Mouse (Mus musculus) hindbrain, embryonic 15.5 days (tissue): Measurements from ENCODE around the gene Dscam. TPM values are rescaled to one million over a fixed set of nuclear protein-coding genes. Genes with fewer than 3 reads are reported as not detected.
A peak's percentile ranks its signal among the peaks of the same experiment; 100 is the strongest.

Experiments used
- ATAC-seq: fragments of 200-750 bp; cut with Nextera tagmentation; 2 replicates; pipeline ENCODE4 v1.8.0; 2017; ENCODE audit warnings: low read depth, moderate number of reproducible peaks, moderate TSS enrichment; ENCODE audit not compliant: low FRiP score
- H3K27ac ChIP-seq: fragments of 300-500 bp; sonication (generic); replicated peaks from 2 replicates; pipeline ENCODE4 v1.5.1; 2015; ENCODE audit warnings: mild to moderate bottlenecking, inconsistent platforms
- H3K27me3 ChIP-seq: fragments of 300-500 bp; sonication (generic); 2 replicates; pipeline ENCODE4 v1.6.1; 2015; ENCODE audit warnings: control low read depth, inconsistent platforms
- H3K36me3 ChIP-seq: fragments of 300-500 bp; sonication (generic); 2 replicates; pipeline ENCODE4 v1.6.1; 2015; ENCODE audit warnings: control low read depth, inconsistent platforms
- H3K4me1 ChIP-seq: fragments of 300-500 bp; sonication (generic); replicated peaks from 2 replicates; pipeline ENCODE4 v1.6.1; 2015; ENCODE audit warnings: control low read depth, inconsistent platforms
- H3K4me2 ChIP-seq: fragments of 300-500 bp; sonication (generic); 2 replicates; pipeline ENCODE4 v1.6.1; 2015; ENCODE audit warnings: moderate library complexity, mild to moderate bottlenecking, inconsistent platforms
- H3K4me3 ChIP-seq: fragments of 300-500 bp; sonication (generic); 2 replicates; pipeline ENCODE4 v1.5.1; 2015; ENCODE audit warnings: mild to moderate bottlenecking, inconsistent platforms
- H3K9ac ChIP-seq: fragments of 300-500 bp; sonication (generic); 2 replicates; pipeline ENCODE4 v1.6.1; 2015; ENCODE audit warnings: inconsistent platforms
- H3K9me3 ChIP-seq: fragments of 300-500 bp; sonication (generic); 2 replicates; pipeline ENCODE4 v1.6.1; 2016; ENCODE audit warnings: control low read depth, inconsistent platforms
- WGBS: fragments of 180-500 bp; shearing (Covaris S2); methylation state at CpG from one replicate; pipeline ENCODE4 v1.1.7; 2015; 5-methylcytosine and 5-hydroxymethylcytosine counted together
- polyA plus RNA-seq: library from polyadenylated mRNA; unstranded; fragments of >200 nt; fragmentation: Nextera tagmentation; extraction: Ambion mirVana; gene quantifications from 2 replicates; pipeline ENCODE4 v1.2.1, GENCODE M21; 2015

The Dscam gene
- polyA plus RNA-seq, 1 experiment from 2014 or later = 15.1 TPM

DNA sequence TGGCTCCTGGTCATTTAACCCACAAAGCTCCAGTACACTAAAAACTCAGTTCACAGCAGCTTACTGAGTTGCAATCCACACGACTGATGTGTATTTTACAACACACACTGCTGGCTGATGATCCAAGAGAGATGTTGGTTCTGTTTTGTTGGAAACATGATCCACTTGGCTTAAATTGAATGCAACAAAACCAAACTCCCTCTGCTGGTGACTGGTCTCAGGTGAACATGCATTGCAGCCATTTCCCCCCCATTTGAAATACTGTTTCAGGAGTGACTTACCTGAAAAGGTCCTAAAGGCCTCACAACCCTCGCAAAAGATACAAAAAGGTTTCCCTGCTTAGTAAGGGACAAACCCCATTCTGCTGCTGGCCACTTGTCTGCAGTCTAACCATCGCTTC lies 156.2 kb downstream of the Dscam start:
- Histone ChIP-seq H3K36me3 (no peaks in the 10 kb centered on the region), H3K27me3 (no peaks in the 10 kb centered on the region), H3K4me3 (no peak overlapping the region), H3K9ac (no peak overlapping the region), H3K4me2 (no peak overlapping the region), H3K4me1 (peaks cover 22% of the 10 kb centered on the region), H3K9me3 (no peaks in the 10 kb centered on the region), H3K27ac (no peak overlapping the region)
- WGBS = 81% methylated on average over 3 of the region's 3 CpGs
- no peak for ATAC-seq

DNA sequence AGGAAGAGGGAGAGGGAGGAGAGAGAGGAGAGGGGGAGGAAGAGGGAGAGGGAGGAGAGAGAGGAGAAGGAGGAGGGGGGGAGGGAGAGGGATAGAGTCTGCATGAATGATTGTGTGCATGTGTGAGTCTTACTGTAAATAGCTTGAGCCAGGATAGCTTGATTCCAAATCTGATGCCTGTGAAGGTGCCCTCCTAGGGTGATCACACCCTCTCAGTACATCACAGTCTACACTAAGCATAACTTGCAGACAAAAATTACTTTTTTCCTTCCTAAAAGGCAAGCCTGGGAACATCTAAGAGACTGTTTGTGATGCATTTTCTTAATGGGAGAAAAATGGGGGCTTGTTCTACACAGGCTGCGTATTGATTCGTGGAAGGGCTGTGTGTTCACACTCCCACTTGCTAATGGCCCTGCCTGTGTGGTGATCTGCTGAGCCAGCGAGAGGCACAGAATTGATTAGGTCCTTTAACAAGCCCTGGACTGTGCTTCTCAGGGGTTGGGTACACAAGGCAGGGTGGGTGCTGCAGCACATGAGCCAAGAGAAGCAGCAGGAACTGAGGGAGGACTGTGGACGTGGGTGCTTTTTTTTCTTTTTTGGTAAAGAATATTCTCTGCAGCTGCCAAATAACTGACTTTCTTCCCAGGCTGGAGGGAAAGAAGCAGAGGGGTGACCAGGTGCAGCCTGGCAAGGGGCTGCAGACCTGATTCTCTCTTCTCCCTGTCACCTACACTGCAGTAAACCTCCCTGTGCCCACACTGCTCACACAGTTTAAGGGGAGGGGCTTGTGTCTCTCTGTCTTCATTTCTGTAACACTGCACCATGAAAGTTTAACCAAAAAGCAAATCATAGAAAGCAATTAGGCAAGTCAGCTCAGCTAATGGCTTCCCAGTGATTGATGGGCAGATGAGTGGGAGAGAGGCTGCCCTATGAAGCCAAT lies 161.2 kb downstream of the Dscam start:
- Histone ChIP-seq H3K36me3 (no peaks in the 10 kb centered on the region), H3K4me2 (no peak overlapping the region), H3K27ac (peak overlapping the region; percentile 69), H3K9me3 (no peaks in the 10 kb centered on the region), H3K4me1 (peaks cover 40% of the 10 kb centered on the region), H3K4me3 (no peak overlapping the region), H3K9ac (no peak overlapping the region), H3K27me3 (no peaks in the 10 kb centered on the region)
- ATAC-seq = peak; percentile 81
- 35% methylated on average over 4 of the region's 4 CpGs for whole genome bisulfite sequencing

DNA sequence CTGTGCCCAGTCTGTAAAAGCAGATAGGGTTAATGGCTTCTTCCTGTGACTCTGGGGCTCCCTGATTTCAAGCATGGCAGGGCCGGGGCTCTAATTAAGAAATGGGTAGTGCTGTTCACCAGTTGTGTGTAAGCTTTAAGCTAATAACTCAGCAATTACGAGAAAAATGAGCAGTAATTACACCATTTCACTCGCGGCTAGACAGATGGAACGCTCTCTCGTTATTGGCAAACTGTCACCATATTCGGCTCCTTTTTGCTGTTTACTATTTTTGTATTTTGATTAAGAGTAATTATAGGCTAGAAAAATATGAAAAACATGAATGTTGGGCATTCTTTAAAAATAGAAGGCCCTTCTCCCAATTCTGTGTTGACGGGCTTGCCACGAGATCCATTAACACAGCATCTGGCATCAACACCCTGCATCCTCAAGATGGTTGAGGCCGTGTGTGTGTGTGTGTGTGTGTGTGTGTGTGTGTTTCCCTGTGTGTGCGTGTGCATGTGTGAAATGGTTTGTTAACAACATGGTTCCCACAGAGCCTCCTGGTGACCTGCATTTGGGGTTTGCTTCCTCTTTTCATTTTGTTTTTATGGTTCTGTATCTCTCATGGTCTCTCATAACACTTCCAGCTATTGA lies 162.5 kb downstream of the Dscam start:
- 49% methylated on average over 11 of the region's 11 CpGs for WGBS

DNA sequence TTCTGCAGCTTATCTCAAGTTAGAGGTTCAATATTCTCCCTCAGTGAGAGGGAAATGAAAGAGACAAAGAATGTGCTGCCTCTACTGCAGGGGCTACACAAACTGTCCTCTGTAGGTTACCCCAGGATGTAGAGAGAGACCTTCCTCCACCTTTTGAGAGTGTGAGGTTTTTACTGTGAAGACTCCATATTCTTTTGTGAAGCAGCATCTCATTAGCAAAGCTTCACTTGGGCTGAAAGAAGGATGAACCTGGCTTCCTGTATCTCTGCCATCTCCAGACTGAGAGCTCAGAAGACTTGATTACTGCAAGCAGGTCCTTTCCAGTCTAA lies 163.7 kb downstream of the Dscam start:
- no peaks in the 10 kb centered on the region for H3K27me3 ChIP-seq
- no peak overlapping the region for H3K9ac ChIP-seq
- no peak overlapping the region for H3K4me2 ChIP-seq
- ATAC-seq = no peak
- no peaks in the 10 kb centered on the region for H3K9me3 ChIP-seq
- H3K27ac ChIP-seq = peak overlapping the region; percentile 72
- H3K36me3 ChIP-seq = no peaks in the 10 kb centered on the region
- H3K4me3 ChIP-seq = no peak overlapping the region
- peaks cover 60% of the 10 kb centered on the region for H3K4me1 ChIP-seq

More for the DNA sequence above, 162.5 kb downstream of the Dscam start:
- Histone ChIP-seq H3K27me3 (no peaks in the 10 kb centered on the region), H3K9me3 (no peaks in the 10 kb centered on the region), H3K4me2 (no peak overlapping the region), H3K9ac (no peak overlapping the region), H3K4me1 (peaks cover 48% of the 10 kb centered on the region), H3K36me3 (no peaks in the 10 kb centered on the region), H3K4me3 (no peak overlapping the region), H3K27ac (peak overlapping the region; percentile 72)
- no peak for ATAC-seq

DNA sequence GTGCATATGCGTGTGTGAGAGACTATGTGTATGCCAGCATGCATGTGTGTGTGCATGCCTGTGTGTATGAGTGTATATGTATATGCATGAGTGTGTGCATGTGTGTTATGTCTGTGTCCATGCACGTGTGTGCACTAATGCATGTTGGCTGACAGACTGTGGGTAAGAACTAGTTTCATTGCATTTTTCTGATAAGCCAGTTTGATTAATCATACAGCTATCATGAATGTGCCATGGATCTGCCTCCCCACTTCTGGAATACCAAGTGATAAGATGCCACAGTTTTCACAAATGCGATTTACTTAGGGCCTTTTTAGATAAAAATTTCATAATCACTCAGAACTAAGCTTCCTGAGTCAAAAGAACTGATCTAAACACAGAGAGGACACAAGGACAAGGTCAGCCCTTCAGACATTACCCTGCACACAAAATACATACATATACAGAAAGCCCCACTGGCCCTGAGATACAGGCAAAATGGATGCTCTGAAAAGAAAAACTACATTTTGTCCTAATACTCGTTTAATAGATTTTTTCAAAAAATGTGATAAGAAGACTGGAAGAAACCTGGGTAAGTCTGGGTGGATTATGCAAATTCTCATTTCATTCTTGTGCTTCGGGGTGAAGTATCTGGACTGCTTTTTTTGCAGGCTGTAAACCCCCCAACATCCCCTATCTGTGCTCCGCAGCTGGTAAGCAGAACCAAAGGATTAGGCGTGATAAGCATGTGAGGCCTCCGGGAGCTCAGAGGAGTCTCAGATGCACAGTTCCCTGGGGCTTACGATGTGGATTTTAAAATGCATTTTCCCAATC lies 164.3 kb downstream of the Dscam start:
- Histone ChIP-seq H3K9me3 (no peaks in the 10 kb centered on the region), H3K4me3 (no peak overlapping the region), H3K27ac (peak overlapping the region; percentile 72), H3K4me2 (no peak overlapping the region), H3K4me1 (peaks cover 63% of the 10 kb centered on the region), H3K9ac (no peak overlapping the region), H3K36me3 (no peaks in the 10 kb centered on the region), H3K27me3 (no peaks in the 10 kb centered on the region)
- 58% methylated on average over 9 of the region's 9 CpGs for WGBS
- ATAC-seq = no peak

DNA sequence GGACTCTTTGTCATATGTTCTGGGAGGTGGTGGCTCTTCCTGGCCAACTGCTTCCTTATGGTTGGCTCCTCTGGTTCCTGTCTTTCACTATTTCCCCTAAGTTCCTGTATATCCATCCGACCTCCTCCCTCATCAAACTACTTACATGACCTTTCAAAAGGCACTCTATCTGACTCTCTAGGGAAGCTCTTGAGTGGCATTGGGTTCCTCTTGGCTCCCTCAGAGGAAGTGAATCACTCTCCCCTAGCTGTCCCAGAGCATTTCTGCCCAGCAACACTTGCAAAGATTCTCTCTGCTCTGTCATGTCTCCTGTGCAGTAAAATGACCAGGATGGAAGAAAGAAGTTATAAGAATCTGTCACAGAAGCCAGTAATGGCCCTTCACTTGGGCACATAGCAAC lies 166.6 kb downstream of the Dscam start:
- H3K4me2 ChIP-seq = no peak overlapping the region
- no peak overlapping the region for H3K9ac ChIP-seq
- no peaks in the 10 kb centered on the region for H3K9me3 ChIP-seq
- no peak overlapping the region for H3K4me3 ChIP-seq
- ATAC-seq = no peak
- WGBS = 75% methylated on average over 1 of the region's 1 CpGs
- no peaks in the 10 kb centered on the region for H3K36me3 ChIP-seq
- H3K27ac ChIP-seq = peak overlapping the region; percentile 60; the same call in 1 of the 2 replicates
- no peaks in the 10 kb centered on the region for H3K27me3 ChIP-seq
- peaks cover 52% of the 10 kb centered on the region for H3K4me1 ChIP-seq

DNA sequence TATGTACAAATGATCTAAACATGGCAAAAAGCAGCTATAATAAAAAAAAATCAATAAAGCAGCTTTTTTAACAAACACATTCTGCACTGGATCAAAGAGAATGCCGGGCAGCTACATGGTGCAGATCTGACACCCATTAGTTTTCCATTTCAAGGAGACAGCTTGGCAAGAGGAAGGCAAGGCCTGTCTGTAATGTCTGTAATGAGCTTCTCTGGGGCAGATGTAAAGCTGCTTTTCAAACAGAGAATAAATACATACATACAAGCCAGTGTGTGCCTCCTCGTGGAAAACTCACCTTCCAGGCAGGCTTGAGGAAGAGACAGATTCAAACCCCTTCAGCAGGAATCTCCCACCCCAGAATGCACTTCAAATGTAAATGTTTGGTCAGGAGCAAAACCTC lies 167.7 kb downstream of the Dscam start:
- Histone ChIP-seq H3K36me3 (no peaks in the 10 kb centered on the region), H3K4me1 (peaks cover 43% of the 10 kb centered on the region), H3K27me3 (no peaks in the 10 kb centered on the region), H3K4me3 (no peak overlapping the region), H3K27ac (peak overlapping the region; percentile 60), H3K9ac (no peak overlapping the region), H3K4me2 (no peak overlapping the region), H3K9me3 (no peaks in the 10 kb centered on the region)
- ATAC-seq = no peak
- WGBS = 38% methylated on average over 2 of the region's 2 CpGs

DNA sequence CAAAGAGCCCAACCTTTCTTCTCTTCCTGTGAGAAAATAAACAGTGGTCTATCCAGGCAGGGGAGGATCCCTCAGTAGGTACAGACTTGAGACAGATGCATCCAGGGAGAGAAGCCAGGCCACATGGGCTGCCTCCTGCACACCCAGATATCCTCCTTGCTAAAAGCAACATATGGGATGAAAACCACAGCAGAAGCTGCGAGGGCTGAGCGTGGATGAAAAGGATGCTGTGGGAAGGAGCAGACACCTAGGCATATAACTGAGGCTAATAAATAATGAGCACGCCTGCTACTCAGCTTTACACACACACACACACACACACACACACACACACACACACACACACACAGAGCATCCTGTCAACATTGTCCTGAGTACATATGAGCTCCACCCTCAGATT lies 168.4 kb downstream of the Dscam start:
- H3K4me3 ChIP-seq = no peak overlapping the region
- H3K9me3 ChIP-seq = no peaks in the 10 kb centered on the region
- no peak for ATAC-seq
- no peaks in the 10 kb centered on the region for H3K27me3 ChIP-seq
- 37% methylated on average over 3 of the region's 3 CpGs for WGBS
- H3K4me2 ChIP-seq = no peak overlapping the region
- H3K9ac ChIP-seq = no peak overlapping the region
- peak overlapping the region; percentile 74 for H3K27ac ChIP-seq
- peaks cover 38% of the 10 kb centered on the region for H3K4me1 ChIP-seq
- H3K36me3 ChIP-seq = no peaks in the 10 kb centered on the region

DNA sequence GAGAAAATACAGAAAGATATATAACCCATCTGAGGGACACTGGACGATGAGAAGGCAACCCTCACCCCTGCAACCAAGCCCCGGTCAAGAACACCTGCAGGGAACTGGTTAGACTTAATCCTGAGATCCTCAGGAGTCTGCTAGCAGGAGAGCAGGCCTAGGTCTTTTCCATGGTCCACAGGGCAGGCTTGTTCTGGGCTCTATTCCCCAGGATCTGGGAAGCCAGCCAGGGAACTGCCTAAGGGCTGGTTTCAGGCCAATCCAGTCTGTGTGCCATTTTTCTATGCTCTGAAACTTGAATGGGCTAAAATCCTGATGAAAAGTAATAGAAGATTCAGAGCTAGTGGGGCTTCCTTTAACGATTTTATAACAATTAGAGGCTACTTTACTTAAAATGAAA lies 173.7 kb downstream of the Dscam start:
- Histone ChIP-seq H3K9me3 (no peaks in the 10 kb centered on the region), H3K4me2 (no peak overlapping the region), H3K9ac (no peak overlapping the region), H3K4me1 (peaks cover 15% of the 10 kb centered on the region), H3K27me3 (no peaks in the 10 kb centered on the region), H3K36me3 (no peaks in the 10 kb centered on the region), H3K27ac (peak overlapping the region; percentile 71), H3K4me3 (no peak overlapping the region)
- 43% methylated on average over 3 of the region's 3 CpGs for WGBS
- peak; percentile 63; the same call in 1 of the 2 replicates for ATAC-seq

DNA sequence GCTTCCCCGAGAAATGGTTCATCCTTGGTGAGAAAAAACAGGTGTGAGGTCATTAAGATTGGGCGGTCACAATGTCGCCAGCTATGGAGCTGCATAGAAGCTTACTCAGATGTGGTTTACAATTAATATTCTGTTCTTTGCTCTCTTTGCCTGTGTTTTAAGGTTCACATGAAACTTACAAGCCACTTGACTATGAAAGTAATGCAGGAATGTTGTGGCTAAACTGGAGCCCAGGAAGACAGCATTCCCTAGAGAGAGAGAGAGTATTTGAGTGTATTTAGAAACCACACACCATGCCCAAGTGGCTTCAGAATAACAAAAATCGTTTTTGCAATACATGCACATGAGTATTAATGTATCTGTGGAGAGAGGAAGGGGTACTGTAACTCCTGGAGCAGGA lies 174.7 kb downstream of the Dscam start:
- Histone ChIP-seq H3K9ac (no peak overlapping the region), H3K9me3 (no peaks in the 10 kb centered on the region), H3K36me3 (no peaks in the 10 kb centered on the region), H3K4me3 (no peak overlapping the region), H3K27ac (peak overlapping the region; percentile 14; the same call in 1 of the 2 replicates), H3K4me2 (no peak overlapping the region), H3K27me3 (no peaks in the 10 kb centered on the region), H3K4me1 (peaks cover 11% of the 10 kb centered on the region)
- WGBS = 79% methylated on average over 4 of the region's 4 CpGs
- ATAC-seq = no peak

DNA sequence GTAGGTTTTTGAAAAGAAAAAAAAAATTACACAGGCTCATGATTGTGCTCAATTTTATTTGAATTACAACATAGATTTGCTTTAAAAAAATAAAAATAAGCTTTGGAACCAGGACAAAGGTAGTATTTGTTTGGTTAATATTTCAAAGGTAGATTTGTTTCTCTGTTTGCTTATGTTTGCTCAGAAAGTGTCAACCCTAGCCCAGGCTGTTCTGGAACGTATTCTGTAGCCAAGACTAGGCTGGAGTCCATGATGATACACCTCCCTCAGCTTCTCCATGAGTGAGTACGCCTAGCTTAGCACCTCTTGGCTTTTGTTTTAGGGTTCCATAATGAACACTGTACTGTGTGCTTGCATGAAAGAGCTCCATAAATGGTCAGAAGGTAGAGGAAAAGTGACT lies 183.2 kb downstream of the Dscam start:
- no peaks in the 10 kb centered on the region for H3K4me1 ChIP-seq
- no peaks in the 10 kb centered on the region for H3K36me3 ChIP-seq
- no peak overlapping the region for H3K9ac ChIP-seq
- H3K4me3 ChIP-seq = no peak overlapping the region
- no peak overlapping the region for H3K4me2 ChIP-seq
- ATAC-seq = no peak
- WGBS = 80% methylated on average over 2 of the region's 2 CpGs
- H3K27me3 ChIP-seq = no peaks in the 10 kb centered on the region
- H3K9me3 ChIP-seq = no peaks in the 10 kb centered on the region
- H3K27ac ChIP-seq = no peak overlapping the region

DNA sequence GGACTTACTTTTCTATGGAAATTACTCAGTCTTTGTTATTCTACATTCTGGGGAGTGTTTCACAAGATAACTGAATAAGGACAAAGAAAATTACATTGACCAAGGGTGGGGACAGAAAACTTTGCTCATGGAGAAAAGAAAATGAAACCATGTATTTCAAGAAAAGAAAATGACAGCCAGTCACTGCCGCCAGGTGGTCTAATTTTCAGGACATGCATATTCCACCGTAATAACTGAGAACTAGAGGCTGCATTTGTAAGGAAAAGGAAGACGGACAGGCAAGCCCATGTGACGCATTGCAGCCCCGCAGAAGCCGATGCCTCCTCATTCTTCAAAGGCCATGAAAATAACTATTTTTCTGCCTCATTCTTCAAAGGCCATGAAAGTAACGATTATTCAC lies 197.3 kb downstream of the Dscam start:
- H3K4me2 ChIP-seq = no peak overlapping the region
- no peaks in the 10 kb centered on the region for H3K9me3 ChIP-seq
- WGBS = 35% methylated on average over 7 of the region's 7 CpGs
- peaks cover 30% of the 10 kb centered on the region; the same call in 1 of the 2 replicates for H3K4me1 ChIP-seq
- no peak overlapping the region for H3K4me3 ChIP-seq
- no peaks in the 10 kb centered on the region for H3K36me3 ChIP-seq
- H3K27me3 ChIP-seq = no peaks in the 10 kb centered on the region
- no peak for ATAC-seq
- no peak overlapping the region for H3K9ac ChIP-seq
- peak overlapping the region; percentile 59 for H3K27ac ChIP-seq
